Mouse (Mus musculus) brain, adult 2 months (tissue): ENCODE measurements around the gene Arap2.

Experiments used
- DNase-seq: peaks from one replicate; pipeline ENCODE4 v3.0.0; 2011; ENCODE audit warnings: low read depth, low spot score

The Arap2 gene

DNA sequence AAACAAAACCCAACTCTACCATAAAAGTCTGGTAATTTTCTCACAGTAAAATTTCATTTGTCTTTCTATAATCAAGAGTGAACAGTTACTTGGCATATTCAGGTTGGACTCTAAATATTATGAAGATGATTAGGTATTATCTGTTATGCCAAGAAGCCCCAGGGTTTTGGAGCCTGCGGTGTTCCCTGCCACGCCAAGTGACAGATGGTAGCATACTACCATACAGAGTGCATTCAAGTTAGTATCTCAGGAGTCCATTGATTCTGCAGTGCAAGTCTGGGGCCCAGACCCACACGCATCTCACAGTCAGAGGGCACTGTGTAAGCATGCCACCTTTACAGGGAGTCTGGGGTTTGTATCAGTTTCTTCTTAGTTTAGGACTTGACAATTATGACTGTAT lies 129.6 kb downstream of the Arap2 start:
- no peak for DNase-seq

- no peak for DNase-seq
These were observed 137.1 kb downstream of the Arap2 start for GRCm38 (mm10) chr5:62628901-62629300.

DNA sequence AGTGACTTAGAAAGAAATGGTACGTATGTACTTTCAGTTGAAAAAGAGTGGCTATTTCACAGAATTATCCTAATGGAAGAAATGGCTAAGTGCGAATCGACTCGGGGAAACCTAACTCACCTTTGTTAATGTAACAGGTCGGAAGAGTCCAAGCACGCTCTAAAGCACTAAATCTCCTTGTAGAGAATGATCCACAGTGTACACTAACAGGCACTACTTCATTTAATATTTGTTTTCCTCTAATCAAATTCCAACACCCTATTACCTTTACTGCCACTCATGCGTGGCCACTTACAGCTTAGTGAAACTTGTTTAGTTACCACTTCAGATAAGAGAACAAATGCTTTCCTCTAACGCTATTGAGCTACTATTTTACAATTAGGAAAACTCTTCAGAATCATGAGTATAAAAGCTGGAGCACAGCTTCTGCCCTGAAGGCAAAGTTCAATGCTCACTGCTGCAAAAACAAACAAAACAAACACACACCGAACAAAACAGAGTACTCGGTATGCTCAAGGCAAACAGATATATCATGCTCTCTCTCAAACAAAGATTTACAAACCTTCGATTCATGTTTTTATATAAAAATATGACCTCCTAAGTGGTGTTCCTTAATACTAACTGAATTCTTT lies 143.0 kb downstream of the Arap2 start:
- DNase-seq, result no peak

DNA sequence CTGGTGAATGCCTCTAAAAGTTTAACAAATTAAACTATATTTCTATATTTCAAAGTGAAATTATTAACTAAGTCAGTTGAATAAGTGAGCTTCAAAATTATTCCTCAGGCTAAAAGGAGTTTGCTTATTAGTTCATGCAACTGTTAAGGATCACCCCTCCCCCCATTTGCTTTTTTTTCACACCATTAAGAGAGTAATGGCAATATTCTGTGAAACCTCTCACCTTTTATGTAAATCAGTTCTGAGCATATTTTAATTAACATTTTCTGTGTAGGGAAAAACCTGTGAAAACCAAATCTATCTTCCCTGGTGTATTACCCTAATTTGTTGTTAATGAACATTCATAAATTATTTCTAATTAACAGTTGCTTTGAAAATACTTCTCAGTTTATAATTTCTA lies 147.7 kb downstream of the Arap2 start:
- DNase-seq, result no peak

DNA sequence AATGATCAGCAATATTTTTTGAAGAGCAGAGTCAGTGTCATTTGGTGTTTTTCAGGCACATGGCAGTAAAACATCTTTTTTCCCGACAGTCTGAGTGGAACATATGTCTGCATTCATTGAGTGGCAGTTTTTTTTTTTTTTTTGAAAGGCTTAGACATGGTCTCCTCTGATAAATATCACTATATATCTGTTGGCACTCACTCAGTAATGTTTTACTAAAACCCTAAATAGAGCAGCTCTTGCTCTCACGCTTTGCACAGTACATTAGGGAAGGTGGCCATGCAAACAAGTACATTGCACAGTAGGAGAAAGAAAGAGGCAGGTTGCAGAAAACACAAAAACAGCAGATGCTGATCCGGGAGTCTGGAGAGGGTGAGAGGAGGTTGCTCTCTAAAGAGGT lies 154.0 kb downstream of the Arap2 start:
- peak; percentile 28 for DNase-seq

GRCm38 (mm10) chr5:62587348-62587747 lies 178.6 kb downstream of the Arap2 start:
- no peak for DNase-seq

- no peak for DNase-seq
These were observed 183.3 kb downstream of the Arap2 start for GRCm38 (mm10) chr5:62582643-62583042.

GRCm38 (mm10) chr5:62581699-62582098 lies 184.3 kb downstream of the Arap2 start:
- peak; percentile 18 for DNase-seq

GRCm38 (mm10) chr5:62574336-62574844 lies 191.6 kb downstream of the Arap2 start:
- no peak for DNase-seq
